Mouse (Mus musculus) regulatory T cell (primary cell): Measurements from ENCODE around the gene Snapc4.

ENCODE experiments used
- in situ Hi-C: fragments of 300-600 bp; cut with MboI, MseI; formaldehyde crosslinking; loops from one replicate; pipeline ENCODE4 v1.15.1; 2025; ENCODE audit warnings: high pct_unique_total_duplicates

The Snapc4 gene

DNA sequence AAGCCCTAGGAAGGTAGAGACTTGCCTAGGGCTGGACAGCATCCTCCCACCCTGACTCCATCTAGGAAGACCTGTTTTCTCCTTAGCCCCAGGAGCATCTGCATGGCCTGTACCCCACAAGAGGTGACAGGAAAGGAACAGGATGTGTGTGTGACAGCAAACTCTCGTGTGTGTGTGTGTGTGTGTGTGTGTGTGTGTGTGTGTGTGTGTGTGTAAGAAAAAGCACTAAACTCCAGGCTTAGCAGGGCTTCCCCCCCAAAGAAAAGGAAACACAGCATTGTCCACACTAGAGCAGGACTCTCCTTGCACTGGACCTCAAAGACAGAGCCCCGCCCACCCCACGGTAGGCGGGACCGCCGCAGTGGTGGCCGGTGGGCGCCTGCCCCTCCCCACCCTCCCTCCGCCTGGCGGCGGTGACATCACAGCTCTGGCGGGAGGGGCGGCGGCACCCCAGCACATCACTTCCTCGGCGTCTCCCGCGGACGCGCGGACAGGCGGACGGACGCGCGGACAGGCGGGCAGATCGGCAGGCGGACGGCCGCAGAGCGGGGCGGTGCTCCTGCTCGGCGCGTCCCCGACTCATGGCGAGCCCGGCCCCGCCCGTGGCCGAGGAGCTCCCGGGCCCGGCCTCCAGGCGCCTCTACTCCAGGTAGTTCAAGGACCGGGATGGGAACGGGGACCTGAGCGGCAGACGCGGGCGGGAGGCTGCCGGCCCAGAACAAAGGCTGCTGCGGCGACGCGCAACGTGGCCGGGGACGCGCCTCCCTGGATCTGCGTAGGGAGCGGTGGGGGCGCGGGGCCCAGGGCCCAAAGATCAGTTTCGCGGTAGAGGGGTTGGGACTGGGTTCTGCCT lies 65.2 kb downstream of the Snapc4 start, which contains the start of gene Gpsm1:
Gene Gpsm1, plus strand, starts transcription at position 444 of the 853 bp plus-strand sequence.
- in situ Hi-C loops, result no loop called here

DNA sequence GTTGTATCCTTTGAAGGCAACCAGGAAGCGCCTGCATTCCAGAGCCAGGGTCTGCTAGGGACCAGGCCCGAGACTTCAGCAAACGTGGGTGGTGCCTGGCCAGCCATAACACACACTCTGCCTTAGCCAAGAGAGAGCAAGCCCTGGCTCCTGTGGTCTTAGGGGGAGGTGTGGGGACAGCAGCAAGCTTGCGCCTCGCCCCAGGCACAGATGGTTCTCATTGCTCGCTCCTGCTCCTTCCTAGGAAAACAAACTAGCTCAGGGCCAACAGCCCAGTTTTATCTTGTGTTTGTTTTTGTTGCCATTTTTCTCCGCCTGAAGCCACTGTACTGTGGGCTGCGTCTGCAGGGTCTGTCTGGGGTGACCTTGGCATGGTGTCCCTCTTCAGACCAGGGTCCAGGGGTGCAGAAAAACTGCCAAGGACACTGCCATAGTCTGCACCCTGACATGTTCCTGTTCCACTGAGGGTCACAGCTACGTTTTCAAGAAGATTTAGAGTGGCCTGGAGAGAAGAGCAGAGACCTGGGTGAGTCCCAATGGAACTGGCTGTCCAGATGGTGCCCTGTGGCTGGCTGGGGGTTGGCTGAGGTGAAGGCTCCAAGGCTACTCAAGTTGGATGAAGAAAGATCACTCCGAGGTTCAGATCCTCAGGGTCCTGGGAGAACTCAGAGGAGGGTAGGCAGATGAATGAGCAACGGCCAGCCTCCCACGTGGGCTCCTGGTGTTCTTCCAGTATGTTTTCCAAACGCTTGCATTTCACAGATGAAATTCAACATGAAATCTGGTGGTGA lies 66.0 kb downstream of the Snapc4 start:
- in situ Hi-C loops, result no loop called here

DNA sequence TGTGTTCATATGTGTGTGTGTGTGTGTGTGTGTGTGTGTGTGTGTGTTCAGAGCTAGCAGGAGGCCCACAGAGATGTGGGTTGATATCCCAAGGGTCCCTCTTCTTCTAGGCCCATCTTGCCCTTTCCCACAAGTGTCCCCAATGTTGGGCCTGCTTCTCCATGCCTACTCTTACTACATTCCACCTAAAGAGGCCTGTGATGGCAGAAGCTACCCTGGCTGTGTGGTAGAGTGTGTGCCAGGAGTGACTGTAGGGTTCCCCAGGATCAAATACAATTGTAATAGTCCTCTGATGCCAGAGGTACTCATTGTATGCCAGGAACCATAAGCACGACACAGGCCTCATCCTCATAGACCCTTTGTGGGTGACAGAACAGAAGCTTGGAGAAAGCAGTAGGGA lies 67.1 kb downstream of the Snapc4 start:
- in situ Hi-C loops, result no loop called here

DNA sequence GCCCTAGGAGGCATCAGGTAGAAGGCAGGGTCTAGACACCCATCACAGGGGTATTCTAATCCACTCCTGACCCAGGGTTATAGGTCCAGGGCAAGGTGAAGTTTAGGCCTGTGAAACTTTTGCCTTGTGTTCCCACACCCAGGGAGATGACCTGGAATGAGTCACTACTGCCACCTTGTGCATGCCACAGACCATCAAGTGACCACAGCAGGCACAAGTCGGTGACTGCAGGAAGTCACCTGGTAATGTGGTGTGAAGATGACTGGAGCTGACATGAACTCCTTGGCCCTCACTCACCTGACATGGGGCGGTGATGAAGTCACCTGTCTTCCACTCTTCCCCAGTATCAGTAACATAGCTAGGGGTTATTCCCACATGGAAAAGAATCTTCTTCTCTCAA lies 67.6 kb downstream of the Snapc4 start:
- in situ Hi-C loops, result no loop called here
